Mouse (Mus musculus): ENCODE measurements around the gene Bcat1.

Bcat1 gene

GRCm38 (mm10) chr6:145011141-145011540, 64.8 kb downstream of the Bcat1 start:
- in situ Hi-C loops (cut with MboI, MseI), result no loop called here

GRCm38 (mm10) chr6:145009859-145010818, 65.8 kb downstream of the Bcat1 start:
- in situ Hi-C loops (cut with MboI, MseI), result loop anchor here (5.0 kb wide), 1 partner anchor 108 kb away; no protein-coding TSS in a partner anchor

GRCm38 (mm10) chr6:145003459-145003858, 72.5 kb downstream of the Bcat1 start:
- in situ Hi-C loops (cut with MboI, MseI), result no loop called here

GRCm38 (mm10) chr6:145002094-145002936, 73.7 kb downstream of the Bcat1 start:
- in situ Hi-C loops (cut with MboI, MseI), result no loop called here

GRCm38 (mm10) chr6:145001493-145001892, 74.5 kb downstream of the Bcat1 start:
- in situ Hi-C loops (cut with MboI, MseI), result no loop called here

- in situ Hi-C loops (cut with MboI, MseI), result no loop called here
Observed at GRCm38 (mm10) chr6:144997229-144997628, 78.8 kb downstream of the Bcat1 start.

GRCm38 (mm10) chr6:144992111-144992510, 83.9 kb downstream of the Bcat1 start:
- in situ Hi-C loops (cut with MboI, MseI), result no loop called here

GRCm38 (mm10) chr6:144989193-144989592, 86.8 kb downstream of the Bcat1 start:
- in situ Hi-C loops (cut with MboI, MseI), result loop anchor here (10.0 kb wide), 1 partner anchor 1364 kb away; no protein-coding TSS in a partner anchor

GRCm38 (mm10) chr6:144987676-144988075, 88.3 kb downstream of the Bcat1 start:
- in situ Hi-C loops (cut with MboI, MseI), result loop anchor here (10.0 kb wide), 1 partner anchor 1363 kb away; no protein-coding TSS in a partner anchor

GRCm38 (mm10) chr6:144987216-144987615, 88.8 kb downstream of the Bcat1 start:
- in situ Hi-C loops (cut with MboI, MseI), result loop anchor here (10.0 kb wide), 1 partner anchor 1362 kb away; no protein-coding TSS in a partner anchor

- in situ Hi-C loops (cut with MboI, MseI), result loop anchor here (10.0 kb wide), 1 partner anchor 1359 kb away; no protein-coding TSS in a partner anchor
Observed at GRCm38 (mm10) chr6:144984221-144984620, 91.8 kb downstream of the Bcat1 start.

GRCm38 (mm10) chr6:144982093-144982492, 93.9 kb downstream of the Bcat1 start:
- in situ Hi-C loops (cut with MboI, MseI), result loop anchor here (10.0 kb wide), 1 partner anchor 1357 kb away; no protein-coding TSS in a partner anchor

- in situ Hi-C loops (cut with MboI, MseI), result no loop called here
Observed at GRCm38 (mm10) chr6:144972351-144972750, 103.6 kb downstream of the Bcat1 start.

GRCm38 (mm10) chr6:144970900-144971299, 105.1 kb downstream of the Bcat1 start:
- in situ Hi-C loops (cut with MboI, MseI), result no loop called here

- in situ Hi-C loops (cut with MboI, MseI), result no loop called here
Observed at GRCm38 (mm10) chr6:144967536-144967935, 108.4 kb downstream of the Bcat1 start.

- in situ Hi-C loops (cut with MboI, MseI), result no loop called here
Observed at GRCm38 (mm10) chr6:144964205-144964604, 111.8 kb downstream of the Bcat1 start.

GRCm38 (mm10) chr6:144963156-144963555, 112.8 kb downstream of the Bcat1 start:
- in situ Hi-C loops (cut with MboI, MseI), result no loop called here

- in situ Hi-C loops (cut with MboI, MseI), result no loop called here
Observed at GRCm38 (mm10) chr6:144962013-144962354, 114.0 kb downstream of the Bcat1 start.

- in situ Hi-C loops (cut with MboI, MseI), result no loop called here
Observed at GRCm38 (mm10) chr6:144961253-144962012, 114.6 kb downstream of the Bcat1 start.

- in situ Hi-C loops (cut with MboI, MseI), result loop anchor here (10.0 kb wide), 1 partner anchor 851 kb away; no protein-coding TSS in a partner anchor
Observed at GRCm38 (mm10) chr6:144955887-144956547, 120.0 kb downstream of the Bcat1 start.
